Mouse (Mus musculus) CH12.LX (cell line): ENCODE results near the gene Tomm40. TPM values are rescaled to one million over a fixed set of nuclear protein-coding genes. Genes with fewer than 3 reads are reported as not detected.

Experiments used
- DNase-seq: peaks from one replicate; pipeline ENCODE4 v3.0.0-alpha.2; 2013; ENCODE audit errors: extremely low read depth
- H3K27ac ChIP-seq: 2 replicates; pipeline ENCODE4 v1.5.1; 2012; ENCODE audit warnings: low read depth, mild to moderate bottlenecking, control low read depth, moderate library complexity; ENCODE audit not compliant: insufficient read depth
- H3K27me3 ChIP-seq: replicated peaks from 2 replicates; pipeline ENCODE3; 2012; ENCODE audit warnings: inconsistent platforms
- H3K36me3 ChIP-seq, 2 experiments: replicated peaks in 1 of 2; 2 replicates each; pipeline versions ENCODE3 to v1.6.1; 2012; ENCODE audit warnings: inconsistent platforms in 1 of 2, low read length in 1 of 2, mild to moderate bottlenecking in 1 of 2, mixed read lengths in 1 of 2, moderate library complexity in 1 of 2; ENCODE audit not compliant: control insufficient read depth in 1 of 2, insufficient read depth in 1 of 2
- H3K4me1 ChIP-seq, 2 experiments: 2 replicates each; pipeline ENCODE4 v1.6.1; 2012; ENCODE audit warnings: inconsistent platforms in 1 of 2, moderate library complexity in 1 of 2; ENCODE audit not compliant: insufficient read depth in 2 of 2, control insufficient read depth in 1 of 2
- H3K4me2 ChIP-seq: 2 replicates; pipeline ENCODE4 v1.6.1; 2012; ENCODE audit warnings: low read depth, mild to moderate bottlenecking, control low read depth; ENCODE audit not compliant: poor library complexity, insufficient read depth, severe bottlenecking
- H3K4me3 ChIP-seq, 3 experiments: fragments of 150-350 bp in 1 of 3; sonication (generic) in 1 of 3; replicated peaks in 1 of 3; 2 replicates each; pipeline versions ENCODE3 to v1.5.1; 2011 to 2012; ENCODE audit warnings: low read depth in 2 of 3, low read length in 2 of 3, mild to moderate bottlenecking in 2 of 3, moderate library complexity in 2 of 3, control low read depth in 1 of 3, improper control_type of control experiment in 1 of 3, inconsistent platforms in 1 of 3, mixed read lengths in 1 of 3; ENCODE audit not compliant: poor library complexity in 1 of 3
- H3K79me2 ChIP-seq: replicated peaks from 2 replicates; pipeline ENCODE4 v1.6.1; 2012; ENCODE audit warnings: mild to moderate bottlenecking, moderate library complexity; ENCODE audit not compliant: control insufficient read depth, poor library complexity, insufficient read depth, severe bottlenecking; ENCODE audit errors: extremely low read depth
- H3K9ac ChIP-seq: 2 replicates; pipeline ENCODE4 v1.6.1; 2012; ENCODE audit warnings: low read depth, mild to moderate bottlenecking, control low read depth, moderate library complexity; ENCODE audit not compliant: insufficient read depth
- H3K9me3 ChIP-seq: replicated peaks from 2 replicates; pipeline ENCODE3; 2012; ENCODE audit warnings: low read length, inconsistent platforms, mixed read lengths
- CHD1 ChIP-seq: IDR thresholded peaks from 2 replicates; pipeline ENCODE4 v1.6.1; 2012; ENCODE audit warnings: low read depth, low read length, improper control_type of control experiment, inconsistent platforms
- CTCF ChIP-seq, 2 experiments: IDR thresholded peaks in 1 of 2; conservative IDR thresholded peaks in 1 of 2; 2 replicates each; pipeline ENCODE4 v1.5.1; 2011 to 2012; ENCODE audit warnings: low read depth in 2 of 2, low read length in 2 of 2, improper control_type of control experiment in 1 of 2, inconsistent platforms in 1 of 2, mild to moderate bottlenecking in 1 of 2, moderate library complexity in 1 of 2
- E2F4 ChIP-seq: IDR thresholded peaks from 2 replicates; pipeline ENCODE4 v1.6.1; 2011; ENCODE audit warnings: low read depth, low read length, improper control_type of control experiment; ENCODE audit not compliant: insufficient replicate concordance
- EP300 ChIP-seq: IDR thresholded peaks from 2 replicates; pipeline ENCODE4 v1.6.1; 2011; ENCODE audit warnings: low read length, improper control_type of control experiment
- IRF4 ChIP-seq: IDR thresholded peaks from 2 replicates; pipeline ENCODE4 v1.6.1; 2014; ENCODE audit warnings: low read depth, mild to moderate bottlenecking, inconsistent platforms, low read length, improper control_type of control experiment
- MEF2A ChIP-seq: IDR thresholded peaks from 2 replicates; pipeline ENCODE4 v1.6.1; 2014; ENCODE audit warnings: low read depth, mild to moderate bottlenecking, inconsistent platforms, low read length, improper control_type of control experiment, borderline replicate concordance
- MYC ChIP-seq: IDR thresholded peaks from 2 replicates; pipeline ENCODE4 v1.6.1; 2011; ENCODE audit warnings: low read depth, mild to moderate bottlenecking, improper control_type of control experiment, low read length
- NRF1 ChIP-seq: IDR thresholded peaks from 2 replicates; pipeline ENCODE4 v1.6.1; 2014; ENCODE audit warnings: low read depth, mild to moderate bottlenecking, inconsistent platforms, low read length, improper control_type of control experiment, moderate library complexity
- POLR2A ChIP-seq: IDR thresholded peaks from 2 replicates; pipeline ENCODE4 v1.6.1; 2011; ENCODE audit warnings: low read depth, mild to moderate bottlenecking, improper control_type of control experiment, low read length
- POLR2AphosphoS2 ChIP-seq: IDR thresholded peaks from 2 replicates; pipeline ENCODE4 v1.6.1; 2011; ENCODE audit warnings: low read depth, low read length, improper control_type of control experiment
- RAD21 ChIP-seq: IDR thresholded peaks from 2 replicates; pipeline ENCODE4 v1.6.1; 2011; ENCODE audit warnings: low read depth, mild to moderate bottlenecking, low read length, improper control_type of control experiment, moderate library complexity
- ZKSCAN1 ChIP-seq: IDR thresholded peaks from 2 replicates; pipeline ENCODE4 v1.6.1; 2012; ENCODE audit warnings: low read depth, inconsistent platforms, low read length, improper control_type of control experiment, borderline replicate concordance
- dilution Hi-C: fragments of 300-500 bp; cut with MboI; formaldehyde crosslinking; loops from 2 replicates; pipeline ENCODE4 v1.14.3; 2020; ENCODE audit warnings: low sequenced_read_pairs; ENCODE audit not compliant: extremely low pct_unique_long_range_greater_than_20kb, extremely low pct_ligation_motif_present
- in situ Hi-C: fragments of 300-500 bp; cut with MboI; formaldehyde crosslinking; loops from 3 replicates; pipeline ENCODE4 v1.14.3; 2019; ENCODE audit warnings: low sequenced_read_pairs, low pct_ligation_motif_present, low pct_unique_long_range_greater_than_20kb, mixed read lengths
- polyA plus RNA-seq: library from polyadenylated mRNA; unstranded; fragments of >175 nt; gene quantifications from 2 replicates; pipeline ENCODE4 v1.2.1, GENCODE M21; 2012; ENCODE audit warnings: low read depth; ENCODE audit not compliant: insufficient read length
- total RNA-seq, 2 experiments: library from RNA; depleted of rRNA; stranded (reverse); fragments of 300-350 nt in 1 of 2; fragments of >200 nt in 1 of 2; gene quantifications; 2 replicates each; pipeline ENCODE4 v1.2.3; 2012 to 2014

Tomm40 gene
- total and polyA plus RNA-seq, 3 experiments: 115 to 221 (median 179) TPM

DNA sequence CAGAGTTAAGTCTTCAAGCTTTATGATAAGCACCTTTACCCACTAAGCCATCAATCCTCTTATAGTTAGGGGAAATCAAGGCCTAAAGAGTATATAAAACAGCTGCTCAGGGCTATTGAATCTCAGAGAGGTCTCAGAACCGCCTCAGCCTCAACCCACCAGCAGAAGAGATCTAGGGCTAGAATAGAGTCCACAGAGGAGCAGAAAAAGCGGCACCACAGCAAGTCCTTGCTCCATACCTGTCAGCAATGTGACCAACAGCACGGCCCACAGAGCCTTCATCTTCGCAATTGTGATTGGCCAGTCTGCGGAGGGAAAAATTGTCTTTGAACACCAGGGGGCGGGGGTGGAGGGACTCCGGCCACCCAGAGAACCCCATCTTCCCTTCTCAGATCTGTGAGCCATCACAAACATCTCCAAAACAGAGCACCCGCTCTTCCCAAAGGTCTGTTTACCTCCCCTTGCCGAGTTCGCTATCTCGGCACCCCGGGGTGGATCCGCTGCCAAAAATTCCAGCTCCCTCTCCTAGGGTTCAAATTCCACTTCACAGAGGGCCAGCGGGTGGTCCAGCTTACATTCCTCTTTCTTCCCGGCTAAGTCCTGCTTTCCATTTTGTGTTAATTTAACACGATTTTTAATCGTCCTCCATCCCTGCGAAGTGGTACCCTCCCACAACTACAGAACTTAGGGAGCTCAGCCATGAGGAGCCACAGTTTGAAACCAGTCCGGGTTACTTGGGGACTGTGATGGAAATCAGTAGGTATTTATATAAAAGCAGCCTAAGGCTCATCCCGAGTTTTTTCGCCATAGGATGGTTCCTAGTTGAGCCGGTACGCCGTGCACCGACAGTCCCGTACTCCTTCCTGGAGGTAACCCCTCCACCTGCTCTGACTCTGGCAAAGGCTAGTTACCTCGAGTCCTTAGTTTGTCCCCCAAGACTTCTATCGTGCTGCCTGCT is 17.0 kb downstream of the Tomm40 start:
- peaks cover 6 to 35% of the 10 kb centered on the region in 2 experiments; a peak in 3 of 4 replicates for H3K4me1 ChIP-seq

DNA sequence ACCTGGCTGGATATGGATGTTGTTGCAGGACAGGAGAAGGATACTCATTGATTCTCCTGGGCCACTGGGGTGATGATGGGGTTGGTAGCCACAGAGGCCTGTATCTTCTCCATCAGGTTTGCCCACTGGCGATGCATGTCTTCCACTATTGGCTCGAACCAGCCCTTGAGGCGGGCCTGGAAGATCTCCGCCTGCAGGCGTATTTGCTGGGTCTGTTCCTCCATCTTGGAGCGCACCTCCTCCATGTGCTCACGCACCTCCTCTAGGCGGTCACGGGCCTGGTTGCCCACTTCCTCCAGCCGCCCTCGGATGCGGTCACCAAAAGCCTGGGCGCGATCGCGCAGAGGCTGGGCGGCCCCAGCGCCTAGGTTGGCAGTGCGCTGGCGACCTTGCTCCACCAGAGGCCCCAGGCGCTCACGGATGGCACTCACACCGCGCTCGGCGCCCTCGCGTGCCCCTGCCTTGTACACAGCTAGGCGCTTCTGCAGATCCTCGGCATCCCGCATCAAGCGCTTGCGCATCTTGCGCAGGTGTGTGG is 18.8 kb downstream of the Tomm40 start:
- DNase-seq: no peak
- H3K9ac ChIP-seq: no peak overlapping the region
- H3K79me2 ChIP-seq: no peaks in the 10 kb centered on the region
- H3K4me1 ChIP-seq: peaks cover 6 to 26% of the 10 kb centered on the region in 2 experiments; a peak in 3 of 4 replicates
- no peaks in the 10 kb centered on the region for H3K27me3 ChIP-seq
- H3K9me3 ChIP-seq: peaks cover 5% of the 10 kb centered on the region
- no peak overlapping the region for H3K27ac ChIP-seq
- no peak for TF ChIP-seq RAD21
- no peak for TF ChIP-seq MYC
- TF ChIP-seq IRF4: no peak
- TF ChIP-seq ZKSCAN1: no peak
- TF ChIP-seq EP300: no peak
- no peak for TF ChIP-seq MEF2A
- TF ChIP-seq NRF1: no peak
- TF ChIP-seq CHD1: no peak
- TF ChIP-seq E2F4: no peak
- H3K36me3 ChIP-seq: peaks cover 25 to 46% of the 10 kb centered on the region in 2 experiments
- dilution Hi-C loops (no loop called here), in situ Hi-C loops (no loop called here)
- no peak overlapping the region for H3K4me3 ChIP-seq
- H3K4me2 ChIP-seq: no peak overlapping the region

More for the DNA sequence above, 17.0 kb downstream of the Tomm40 start:
- H3K4me2 ChIP-seq: no peak overlapping the region
- in situ Hi-C loops: no loop called here
- peaks cover 5% of the 10 kb centered on the region for H3K9me3 ChIP-seq
- dilution Hi-C loops: no loop called here
- no peak overlapping the region for H3K4me3 ChIP-seq
- H3K79me2 ChIP-seq: no peaks in the 10 kb centered on the region
- H3K36me3 ChIP-seq: peaks cover 41 to 63% of the 10 kb centered on the region in 2 experiments
- no peak for DNase-seq
- no peaks in the 10 kb centered on the region for H3K27me3 ChIP-seq
- H3K9ac ChIP-seq: no peak overlapping the region
- TF ChIP-seq CHD1 (no peak), POLR2A (peak; percentile 1; the same call in 1 of the 2 replicates), CTCF (conservative IDR thresholded peaks at IDR 0.05 in 1 of 2, IDR thresholded peaks at IDR 0.05 in 1 of 2; ENCODE audit: low read depth in 2 of 2, low read length in 2 of 2) (no peak), POLR2AphosphoS2 (no peak)
- H3K27ac ChIP-seq: no peak overlapping the region
